Mouse (Mus musculus) intestine, embryonic 14.5 days (tissue): ENCODE measurements around the gene Efna5. TPM values are rescaled to one million over a fixed set of nuclear protein-coding genes. Genes with fewer than 3 reads are reported as not detected.

ENCODE experiments used
- ATAC-seq: fragments of 200-750 bp; cut with Nextera tagmentation; replicated peaks from 2 replicates; pipeline ENCODE4 v1.8.0; 2017; ENCODE audit warnings: low read depth, moderate number of reproducible peaks, moderate TSS enrichment, moderate library complexity; ENCODE audit not compliant: low FRiP score, low TSS enrichment
- DNase-seq: peaks from one replicate; pipeline ENCODE4 v3.0.0-alpha.2; 2018; ENCODE audit warnings: low spot score
- H3K27ac ChIP-seq: fragments of 300-500 bp; sonication (generic); 2 replicates; pipeline ENCODE4 v1.5.1; 2014; ENCODE audit warnings: low read depth, mild to moderate bottlenecking, control low read depth
- H3K27me3 ChIP-seq: fragments of 300-500 bp; sonication (generic); replicated peaks from 2 replicates; pipeline ENCODE4 v1.6.1; 2014; ENCODE audit warnings: low read length, control low read depth; ENCODE audit not compliant: control insufficient read depth, insufficient read depth
- H3K36me3 ChIP-seq: fragments of 300-500 bp; sonication (generic); 2 replicates; pipeline ENCODE4 v1.6.1; 2014; ENCODE audit warnings: low read length, control low read depth; ENCODE audit not compliant: control insufficient read depth, insufficient read depth
- H3K4me1 ChIP-seq: fragments of 300-500 bp; sonication (generic); replicated peaks from 2 replicates; pipeline ENCODE4 v1.6.1; 2014; ENCODE audit warnings: low read length, control low read depth, mixed read lengths; ENCODE audit not compliant: control insufficient read depth, insufficient read depth
- H3K4me2 ChIP-seq: fragments of 300-500 bp; sonication (generic); 2 replicates; pipeline ENCODE4 v1.6.1; 2014; ENCODE audit warnings: low read length
- H3K4me3 ChIP-seq: fragments of 300-500 bp; sonication (generic); 2 replicates; pipeline ENCODE4 v1.5.1; 2014; ENCODE audit warnings: low read depth, low read length, control low read depth, mixed read lengths
- H3K9ac ChIP-seq: fragments of 300-500 bp; sonication (generic); 2 replicates; pipeline ENCODE4 v1.6.1; 2014; ENCODE audit warnings: mild to moderate bottlenecking, low read length
- H3K9me3 ChIP-seq: fragments of 300-500 bp; sonication (generic); 2 replicates; pipeline ENCODE4 v1.6.1; 2016; ENCODE audit warnings: low read length, control low read depth; ENCODE audit not compliant: control insufficient read depth
- WGBS: fragments of 180-500 bp; shearing (Covaris S2); extraction: QIAGEN DNeasy Blood & Tissue Kit; methylation state at CpG from one replicate; pipeline ENCODE4 v1.1.7; 2014; 5-methylcytosine and 5-hydroxymethylcytosine counted together
- polyA plus RNA-seq: library from polyadenylated mRNA; unstranded; fragments of >200 nt; fragmentation: Nextera tagmentation; extraction: Ambion mirVana; gene quantifications from 2 replicates; pipeline ENCODE4 v1.2.1, GENCODE M21; 2014

Gene Efna5
- polyA plus RNA-seq, 1 experiment from 2014 or later, result 42.4 TPM

- 48% methylated on average over 8 of the region's 8 CpGs for WGBS
- H3K27me3 ChIP-seq, result no peaks in the 10 kb centered on the region
- no peaks in the 10 kb centered on the region for H3K36me3 ChIP-seq
- H3K9ac ChIP-seq, result no peak overlapping the region
- ATAC-seq (no peak), DNase-seq (no peak)
- 0 out of 2 replicates have a peak, but pooled peaks cover 8% of the 10 kb centered on the region for H3K4me1 ChIP-seq
- H3K27ac ChIP-seq, result no peak overlapping the region
- H3K4me3 ChIP-seq, result no peak overlapping the region
- H3K4me2 ChIP-seq, result no peak overlapping the region
- no peaks in the 10 kb centered on the region for H3K9me3 ChIP-seq
These were observed 255.5 kb downstream of the Efna5 start for GRCm38 (mm10) chr17:62625646-62626020.

- DNase-seq (no peak), ATAC-seq (no peak)
- Histone ChIP-seq H3K36me3 (no peaks in the 10 kb centered on the region), H3K27ac (no peak overlapping the region), H3K4me1 (0 out of 2 replicates have a peak, but pooled peaks cover 8% of the 10 kb centered on the region), H3K4me2 (no peak overlapping the region), H3K9me3 (no peaks in the 10 kb centered on the region), H3K27me3 (no peaks in the 10 kb centered on the region), H3K4me3 (no peak overlapping the region), H3K9ac (no peak overlapping the region)
- 83% methylated on average over 8 of the region's 8 CpGs for WGBS
These were observed 256.1 kb downstream of the Efna5 start for GRCm38 (mm10) chr17:62624804-62625645.

- WGBS, result 83% methylated on average over 3 of the region's 3 CpGs
These were observed 257.9 kb downstream of the Efna5 start for GRCm38 (mm10) chr17:62623224-62623623.

GRCm38 (mm10) chr17:62622481-62622880 lies 258.6 kb downstream of the Efna5 start:
- Histone ChIP-seq H3K36me3 (no peaks in the 10 kb centered on the region), H3K9ac (no peak overlapping the region), H3K4me3 (no peak overlapping the region), H3K27me3 (no peaks in the 10 kb centered on the region), H3K9me3 (no peaks in the 10 kb centered on the region), H3K4me1 (0 out of 2 replicates have a peak, but pooled peaks cover 8% of the 10 kb centered on the region), H3K27ac (no peak overlapping the region), H3K4me2 (no peak overlapping the region)
- 89% methylated on average over 4 of the region's 4 CpGs for WGBS
- no peak for DNase-seq
- ATAC-seq, result no peak

More at GRCm38 (mm10) chr17:62623224-62623623, 257.9 kb downstream of the Efna5 start:
- Histone ChIP-seq H3K27ac (no peak overlapping the region), H3K4me1 (0 out of 2 replicates have a peak, but pooled peaks cover 8% of the 10 kb centered on the region), H3K9me3 (no peaks in the 10 kb centered on the region), H3K4me3 (no peak overlapping the region), H3K36me3 (no peaks in the 10 kb centered on the region), H3K9ac (no peak overlapping the region), H3K4me2 (no peak overlapping the region), H3K27me3 (no peaks in the 10 kb centered on the region)
- no peak for ATAC-seq
- no peak for DNase-seq

GRCm38 (mm10) chr17:62615159-62615558 lies 266.0 kb downstream of the Efna5 start:
- Histone ChIP-seq H3K27me3 (no peaks in the 10 kb centered on the region), H3K27ac (no peak overlapping the region), H3K4me2 (no peak overlapping the region), H3K9ac (no peak overlapping the region), H3K4me3 (no peak overlapping the region), H3K9me3 (no peaks in the 10 kb centered on the region), H3K4me1 (peaks cover 15% of the 10 kb centered on the region; the same call in 1 of the 2 replicates), H3K36me3 (no peaks in the 10 kb centered on the region)
- no peak for DNase-seq
- WGBS, result 43% methylated on average over 6 of the region's 6 CpGs
- ATAC-seq, result no peak

- Histone ChIP-seq H3K27ac (no peak overlapping the region), H3K9ac (no peak overlapping the region), H3K4me3 (no peak overlapping the region), H3K27me3 (no peaks in the 10 kb centered on the region), H3K4me1 (peaks cover 15% of the 10 kb centered on the region; the same call in 1 of the 2 replicates), H3K4me2 (no peak overlapping the region), H3K36me3 (no peaks in the 10 kb centered on the region), H3K9me3 (no peaks in the 10 kb centered on the region)
- WGBS, result 40% methylated on average over 6 of the region's 6 CpGs
- ATAC-seq, result no peak
- no peak for DNase-seq
These were observed 266.4 kb downstream of the Efna5 start for GRCm38 (mm10) chr17:62614708-62615107.

- H3K27me3 ChIP-seq, result no peaks in the 10 kb centered on the region
- no peak overlapping the region for H3K4me2 ChIP-seq
- WGBS, result 52% methylated on average over 8 of the region's 8 CpGs
- H3K36me3 ChIP-seq, result no peaks in the 10 kb centered on the region
- ATAC-seq (no peak), DNase-seq (no peak)
- peaks cover 15% of the 10 kb centered on the region; the same call in 1 of the 2 replicates for H3K4me1 ChIP-seq
- no peak overlapping the region for H3K27ac ChIP-seq
- H3K9me3 ChIP-seq, result no peaks in the 10 kb centered on the region
- H3K4me3 ChIP-seq, result no peak overlapping the region
- no peak overlapping the region for H3K9ac ChIP-seq
These were observed 266.9 kb downstream of the Efna5 start for GRCm38 (mm10) chr17:62614237-62614636.

GRCm38 (mm10) chr17:62613232-62613631 lies 267.9 kb downstream of the Efna5 start:
- H3K4me1 ChIP-seq, result peaks cover 15% of the 10 kb centered on the region; the same call in 1 of the 2 replicates
- WGBS, result 89% methylated on average over 11 of the region's 11 CpGs
- no peak for ATAC-seq
- H3K4me3 ChIP-seq, result no peak overlapping the region
- no peak overlapping the region for H3K27ac ChIP-seq
- no peak overlapping the region for H3K9ac ChIP-seq
- no peak for DNase-seq
- no peak overlapping the region for H3K4me2 ChIP-seq
- H3K36me3 ChIP-seq, result no peaks in the 10 kb centered on the region
- H3K27me3 ChIP-seq, result no peaks in the 10 kb centered on the region
- no peaks in the 10 kb centered on the region for H3K9me3 ChIP-seq

- 76% methylated on average over 8 of the region's 8 CpGs for WGBS
- H3K4me2 ChIP-seq, result no peak overlapping the region
- DNase-seq (no peak), ATAC-seq (no peak)
- H3K9ac ChIP-seq, result no peak overlapping the region
- H3K27ac ChIP-seq, result no peak overlapping the region
- no peak overlapping the region for H3K4me3 ChIP-seq
- no peaks in the 10 kb centered on the region for H3K4me1 ChIP-seq
- 0 out of 2 replicates have a peak, but pooled peaks cover 3% of the 10 kb centered on the region for H3K36me3 ChIP-seq
- no peaks in the 10 kb centered on the region for H3K27me3 ChIP-seq
- no peaks in the 10 kb centered on the region for H3K9me3 ChIP-seq
These were observed 273.0 kb downstream of the Efna5 start for GRCm38 (mm10) chr17:62608145-62608544.
